Mouse (Mus musculus) spleen, adult 2 months (tissue): Measurements from ENCODE around the gene Crot. TPM values are rescaled to one million over a fixed set of nuclear protein-coding genes. Genes with fewer than 3 reads are reported as not detected.

Source experiments
- DNase-seq, 2 experiments: peaks; one replicate each; pipeline versions ENCODE4 v3.0.0 to v3.0.0-alpha.2; 2012 to 2021; ENCODE audit warnings: low spot score in 2 of 2, low read depth in 1 of 2
- H3K27ac ChIP-seq: fragments of 200-500 bp; 2 replicates; pipeline ENCODE4 v1.5.1; 2012; ENCODE audit warnings: low read length, inconsistent platforms; ENCODE audit not compliant: insufficient read depth
- H3K27me3 ChIP-seq: fragments of 200-500 bp; 2 replicates; pipeline ENCODE4 v1.6.1; 2012; ENCODE audit warnings: mild to moderate bottlenecking, moderate library complexity, low read length, inconsistent platforms; ENCODE audit not compliant: control insufficient read depth, insufficient read depth
- H3K36me3 ChIP-seq: fragments of 200-500 bp; 2 replicates; pipeline ENCODE4 v1.6.1; 2012; ENCODE audit warnings: mild to moderate bottlenecking, low read length, inconsistent platforms; ENCODE audit not compliant: control insufficient read depth, insufficient read depth
- H3K4me1 ChIP-seq: fragments of 200-500 bp; 2 replicates; pipeline ENCODE4 v1.6.1; 2011; ENCODE audit warnings: inconsistent platforms; ENCODE audit not compliant: control insufficient read depth, insufficient read depth, insufficient read length
- H3K4me3 ChIP-seq: fragments of 200-500 bp; 2 replicates; pipeline ENCODE4 v1.5.1; 2011; ENCODE audit warnings: mild to moderate bottlenecking, inconsistent platforms; ENCODE audit not compliant: insufficient read depth, insufficient read length; ENCODE audit errors: extremely low read depth
- CTCF ChIP-seq: fragments of 200-500 bp; IDR thresholded peaks from 2 replicates; pipeline ENCODE4 v1.5.1; 2011; ENCODE audit warnings: mild to moderate bottlenecking, inconsistent platforms; ENCODE audit not compliant: insufficient read depth, insufficient read length, insufficient replicate concordance; ENCODE audit errors: extremely low read depth
- POLR2A ChIP-seq: fragments of 200-500 bp; IDR thresholded peaks from 2 replicates; pipeline ENCODE4 v1.6.1; 2011; ENCODE audit warnings: low read depth, low read length, inconsistent platforms
- WGBS: fragments of 180-500 bp; shearing (Covaris S2); methylation state at CpG from one replicate; pipeline ENCODE4 v1.1.7; 2018; 5-methylcytosine and 5-hydroxymethylcytosine counted together
- polyA plus RNA-seq: library from polyadenylated mRNA; depleted of rRNA; stranded (reverse); fragments of >200 nt; gene quantifications from 2 replicates; pipeline ENCODE4 v1.2.3, GENCODE M21; 2012

Gene Crot
- polyA plus RNA-seq, 1 experiment = 3.5 TPM

DNA sequence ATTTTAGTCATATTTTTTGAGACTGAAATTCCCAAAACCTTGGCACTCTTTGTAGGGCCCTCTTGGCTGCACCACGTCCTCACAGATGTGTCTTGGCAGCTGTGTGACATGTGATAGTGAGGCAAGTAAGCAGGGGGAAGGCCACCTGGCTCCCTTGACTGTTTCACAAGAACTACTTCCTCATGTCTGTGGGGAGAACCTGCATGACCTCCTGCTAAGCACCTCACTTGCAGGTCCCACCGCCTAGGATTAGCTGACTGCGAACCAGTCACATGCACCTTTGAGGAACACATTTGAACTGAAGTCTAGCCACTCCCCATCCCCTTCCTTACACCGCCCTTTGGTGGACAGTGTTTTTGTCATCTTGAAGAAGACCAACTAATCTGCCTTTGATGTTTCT is 40.2 kb upstream of the Crot start:
- 17% methylated on average over 4 of the region's 4 CpGs for WGBS
- no peaks in the 10 kb centered on the region for H3K36me3 ChIP-seq
- peak; percentile 18 to 48 for DNase-seq

DNA sequence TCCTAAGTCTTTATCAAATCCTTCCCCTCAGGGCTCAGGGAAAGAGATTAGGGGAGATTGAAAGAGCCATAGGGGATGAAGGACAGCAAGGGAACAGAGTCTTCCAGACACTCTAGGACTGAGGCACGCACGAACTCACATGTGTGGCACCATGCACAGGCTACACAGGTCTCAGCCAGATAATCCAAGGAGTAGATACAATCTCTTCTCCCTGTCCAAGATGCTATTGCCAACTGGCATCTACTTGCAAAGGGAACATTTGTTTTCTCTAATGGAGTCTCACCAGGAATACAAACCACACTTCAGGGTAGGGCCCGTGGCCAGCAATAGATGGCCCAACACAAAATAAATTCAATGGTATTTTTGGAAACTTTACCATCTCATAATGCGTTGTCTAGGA is 38.3 kb upstream of the Crot start:
- 94% methylated on average over 4 of the region's 4 CpGs for WGBS
- no peak overlapping the region for H3K4me3 ChIP-seq
- no peaks in the 10 kb centered on the region for H3K27me3 ChIP-seq
- no peaks in the 10 kb centered on the region for H3K36me3 ChIP-seq
- TF ChIP-seq CTCF (no peak), POLR2A (no peak)
- H3K4me1 ChIP-seq = peaks cover 3% of the 10 kb centered on the region; the same call in 1 of the 2 replicates
- DNase-seq = no peak
- H3K27ac ChIP-seq = no peak overlapping the region

More for the DNA sequence above, 40.2 kb upstream of the Crot start:
- no peaks in the 10 kb centered on the region for H3K27me3 ChIP-seq
- H3K4me1 ChIP-seq = peaks cover 3% of the 10 kb centered on the region; the same call in 1 of the 2 replicates
- TF ChIP-seq POLR2A (no peak), CTCF (no peak)
- H3K27ac ChIP-seq = no peak overlapping the region
- no peak overlapping the region for H3K4me3 ChIP-seq

DNA sequence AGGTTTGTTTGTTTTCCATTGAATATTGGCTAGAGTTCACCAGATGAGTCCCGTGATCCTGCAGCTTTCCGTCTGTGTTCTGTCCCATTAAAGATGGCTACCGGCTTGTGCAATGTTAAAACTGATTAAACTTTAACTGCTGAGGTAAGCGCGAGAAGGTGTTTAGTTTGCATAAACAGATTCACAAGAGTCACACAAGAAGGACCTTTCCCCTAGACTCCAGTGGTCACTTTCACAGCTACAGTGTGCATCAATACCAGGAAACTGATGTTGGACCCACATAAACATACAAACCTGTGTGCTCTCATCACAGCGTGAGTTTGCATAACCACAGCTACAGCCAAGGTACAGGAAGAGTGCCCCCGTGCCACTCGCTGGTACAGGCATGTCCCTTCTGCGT is 37.4 kb upstream of the Crot start:
- Histone ChIP-seq H3K27me3 (no peaks in the 10 kb centered on the region), H3K36me3 (no peaks in the 10 kb centered on the region), H3K4me1 (peaks cover 3% of the 10 kb centered on the region; the same call in 1 of the 2 replicates), H3K4me3 (no peak overlapping the region), H3K27ac (no peak overlapping the region)
- WGBS = 76% methylated on average over 9 of the region's 9 CpGs
- no peak for TF ChIP-seq CTCF
- no peak for TF ChIP-seq POLR2A
- no peak for DNase-seq

DNA sequence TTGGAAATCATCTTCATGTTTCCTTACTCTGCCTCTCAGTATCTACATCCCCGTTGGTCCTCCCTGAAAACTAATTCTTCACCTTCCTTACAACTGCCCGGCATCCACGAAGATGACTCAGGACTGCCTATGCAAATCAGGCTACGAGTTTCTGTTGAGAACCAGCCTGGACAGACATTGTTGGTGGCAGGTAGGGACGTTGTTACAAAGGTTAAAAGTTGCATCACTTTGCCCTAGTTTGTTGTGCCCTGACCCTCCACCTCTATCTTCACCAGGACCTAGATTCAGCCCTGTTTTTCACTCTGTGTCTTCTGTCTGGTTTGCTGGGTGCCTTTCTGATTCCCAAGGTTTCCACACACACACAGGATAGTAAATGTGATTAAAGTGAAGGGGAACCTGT is 36.7 kb upstream of the Crot start:
- H3K27ac ChIP-seq = no peak overlapping the region
- no peaks in the 10 kb centered on the region for H3K36me3 ChIP-seq
- no peaks in the 10 kb centered on the region for H3K27me3 ChIP-seq
- 94% methylated on average over 5 of the region's 5 CpGs for WGBS
- no peak for TF ChIP-seq POLR2A
- TF ChIP-seq CTCF = no peak
- no peak for DNase-seq
- no peak overlapping the region for H3K4me3 ChIP-seq
- peaks cover 3% of the 10 kb centered on the region; the same call in 1 of the 2 replicates for H3K4me1 ChIP-seq

DNA sequence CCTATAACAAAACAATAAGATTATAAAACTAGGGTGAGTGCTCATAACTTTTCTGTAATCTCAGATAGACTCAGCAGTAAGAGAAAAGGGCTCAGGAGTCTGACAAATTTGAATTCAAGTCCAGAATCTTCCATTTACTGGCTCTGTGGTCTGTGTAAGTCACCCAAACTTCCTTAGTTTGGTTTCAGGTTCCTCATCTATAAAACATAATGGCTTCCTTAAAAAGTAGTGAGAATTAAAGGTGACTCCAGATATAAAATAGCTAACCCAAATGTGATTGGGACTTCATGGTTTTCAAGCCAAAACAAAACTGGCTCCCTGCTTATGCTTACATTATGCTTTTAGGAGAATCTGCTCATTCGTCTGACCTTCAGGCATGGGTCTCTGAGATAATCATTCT is 35.5 kb upstream of the Crot start:
- Histone ChIP-seq H3K4me1 (peaks cover 3% of the 10 kb centered on the region; the same call in 1 of the 2 replicates), H3K36me3 (no peaks in the 10 kb centered on the region), H3K27ac (no peak overlapping the region), H3K27me3 (no peaks in the 10 kb centered on the region), H3K4me3 (no peak overlapping the region)
- no peak for DNase-seq
- WGBS = 80% methylated on average over 1 of the region's 1 CpGs
- TF ChIP-seq CTCF (no peak), POLR2A (no peak)

DNA sequence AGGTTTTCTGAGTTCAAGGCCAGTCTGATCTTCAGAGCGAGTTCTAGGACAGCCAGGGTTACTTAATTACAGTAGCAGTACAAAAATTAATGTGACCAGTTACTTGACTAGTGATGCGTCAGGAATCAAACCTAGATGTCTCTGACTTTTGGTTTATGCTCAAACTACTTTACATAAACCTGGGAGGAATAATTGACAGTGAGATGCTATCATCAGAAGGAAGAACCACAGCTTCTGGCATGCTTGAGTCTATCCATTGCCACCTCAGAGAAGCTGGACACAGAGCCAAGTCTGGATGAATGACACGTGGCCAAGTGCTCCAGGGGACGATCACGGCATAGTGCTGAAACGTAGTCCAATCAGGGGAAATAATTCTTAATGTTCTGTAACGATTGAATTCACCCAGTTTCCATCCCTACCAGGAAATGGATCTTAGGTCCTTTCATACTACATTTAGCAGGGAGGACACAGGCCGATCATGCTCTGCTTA is 35.0 kb upstream of the Crot start:
- WGBS = 88% methylated on average over 8 of the region's 8 CpGs
- TF ChIP-seq POLR2A = no peak
- TF ChIP-seq CTCF = no peak
- no peak for DNase-seq

DNA sequence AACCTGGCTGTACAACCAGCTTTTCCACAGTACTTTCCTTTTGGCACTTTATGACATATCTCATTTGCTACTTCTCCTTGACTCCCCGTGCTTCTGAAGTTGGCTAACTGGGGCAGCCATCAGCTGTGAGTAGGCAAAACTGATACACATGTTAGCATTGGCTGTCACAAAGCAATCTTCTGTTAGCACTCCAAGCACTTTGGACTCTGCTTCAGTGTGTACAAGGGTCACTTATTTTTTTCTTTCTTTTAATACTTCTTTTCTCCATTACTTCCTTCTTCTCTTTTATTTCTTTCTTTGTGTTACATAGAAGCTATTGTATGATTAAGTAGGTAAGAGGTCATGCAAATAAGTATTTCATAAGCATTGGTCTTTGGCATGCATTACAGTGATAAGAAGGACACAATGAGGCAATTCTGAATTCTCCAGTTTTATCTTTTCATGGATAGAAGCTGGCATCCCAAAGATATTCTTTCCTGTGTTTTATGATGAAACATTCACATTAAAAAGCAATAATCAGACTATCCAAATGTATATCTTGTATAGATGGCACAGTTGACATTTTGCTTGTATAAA is 31.2 kb upstream of the Crot start:
- DNase-seq = no peak
- 54% methylated on average over 1 of the region's 1 CpGs for WGBS
- TF ChIP-seq CTCF (no peak), POLR2A (no peak)
- Histone ChIP-seq H3K4me3 (no peak overlapping the region), H3K36me3 (no peaks in the 10 kb centered on the region), H3K4me1 (no peaks in the 10 kb centered on the region), H3K27me3 (no peaks in the 10 kb centered on the region), H3K27ac (no peak overlapping the region)

More for the DNA sequence above, 35.0 kb upstream of the Crot start:
- H3K4me3 ChIP-seq = no peak overlapping the region
- no peaks in the 10 kb centered on the region for H3K4me1 ChIP-seq
- no peak overlapping the region for H3K27ac ChIP-seq
- no peaks in the 10 kb centered on the region for H3K36me3 ChIP-seq
- H3K27me3 ChIP-seq = no peaks in the 10 kb centered on the region
